In the genomic region with DNA sequence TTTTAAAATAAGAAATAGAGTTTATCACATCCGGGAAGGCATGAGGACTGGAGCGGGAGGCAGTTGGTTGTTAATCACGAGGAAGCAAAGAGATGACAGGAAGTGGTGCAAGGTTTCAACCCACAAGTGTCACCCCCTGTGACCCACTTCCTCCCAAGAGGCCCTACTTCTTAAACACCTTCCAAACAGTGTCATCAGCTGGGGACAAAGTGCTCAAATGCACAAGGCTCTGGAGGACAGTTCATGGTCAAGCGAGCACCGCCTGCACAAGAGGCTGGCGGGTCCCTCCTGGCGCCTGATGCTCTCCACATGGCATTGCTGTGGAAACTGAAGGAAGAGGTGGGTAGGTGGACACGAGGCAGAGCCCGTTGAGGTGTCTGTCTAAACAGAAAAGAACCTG, we compare ENCODE assay signal across 10 mouse cellular contexts. TPM values are rescaled to one million over a fixed set of nuclear protein-coding genes. Genes with fewer than 3 reads are reported as not detected.
DNase-seq lines count a peak whose midpoint lies in the region; ATAC-seq and TF ChIP-seq lines count a peak whose summit lies in the region.
"Had no signal": no experiment of that assay in that cellular context is flagged by ENCODE, and none has a peak within 500 bp of the region (broad histone marks: within the 10 kb centered on the region; RNA-seq: fewer than 3 reads in every experiment).

No protein-coding gene starts in this region.

- H3K4me2 ChIP-seq in CH12.LX (ENCODE audit: insufficient read depth, low read depth, poor library complexity, severe bottlenecking), result 0 out of 2 replicates have a peak overlapping the region, but pooled peaks have one; percentile 1
- H3K4me2 ChIP-seq in neural tube, embryonic 15.5 days, result no peak overlapping the region
- H3K4me2 ChIP-seq: embryonic facial prominence, embryonic 12.5 days had no signal

- in situ Hi-C loops in CH12.LX (cut with MboI; ENCODE audit: low pct_ligation_motif_present, low pct_unique_long_range_greater_than_20kb, low sequenced_read_pairs), result no loop called here

- DNase-seq in CD4-positive helper T cell, adult 2 months (ENCODE audit: low read depth, low spot score), result peak; percentile 89
- peak; percentile 81 for DNase-seq in CH12.LX (ENCODE audit: extremely low read depth)
- DNase-seq in lung, postnatal 25 days (ENCODE audit: low spot score), result peak; percentile 60
- DNase-seq in spleen, adult 2 months (ENCODE audit: low read depth in 1 of 2, low spot score in 2 of 2), result peak; percentile 77 to 92
- no peak for DNase-seq in Muller cell, postnatal 12 days (ENCODE audit: inconsistent ontology term)
- no peak for DNase-seq in urinary bladder, adult 18-20 months (ENCODE audit: low spot score in 2 of 2)
- no peak for DNase-seq in cerebellum, postnatal 25 days
- DNase-seq: forebrain, postnatal 0 days had no signal

- TF ChIP-seq RAD21 in CH12.LX (IDR thresholded peaks at IDR 0.05; ENCODE audit: low read depth, low read length), result no peak

- TF ChIP-seq EP300 in CH12.LX (IDR thresholded peaks at IDR 0.05; ENCODE audit: low read length), result 0 out of 2 replicates have a peak, but pooled peaks have one; percentile 47

- dilution Hi-C loops in CH12.LX (cut with MboI; ENCODE audit: extremely low pct_ligation_motif_present, extremely low pct_unique_long_range_greater_than_20kb, low sequenced_read_pairs), result no loop called here

- H3K4me3 ChIP-seq in CH12.LX (replicated peaks in 1 of 3; ENCODE audit: low read depth in 2 of 3, low read length in 2 of 3, poor library complexity in 1 of 3), result peak overlapping the region in 1 of 3 experiments; percentile 38
- peak overlapping the region; percentile 55 for H3K4me3 ChIP-seq in spleen, adult 2 months (ENCODE audit: extremely low read depth, insufficient read depth, insufficient read length)
- no peak overlapping the region for H3K4me3 ChIP-seq in neural tube, embryonic 15.5 days (replicated peaks)
- H3K4me3 ChIP-seq: embryonic facial prominence, embryonic 12.5 days had no signal

- ATAC-seq in neural tube, embryonic 15.5 days (ENCODE audit: low FRiP score), result no peak
- ATAC-seq: forebrain, postnatal 0 days had no signal

- no peaks in the 10 kb centered on the region for H3K79me2 ChIP-seq in CH12.LX (replicated peaks; ENCODE audit: control insufficient read depth, extremely low read depth, insufficient read depth, poor library complexity, severe bottlenecking)

- TF ChIP-seq POLR2A in CH12.LX (IDR thresholded peaks at IDR 0.05; ENCODE audit: low read depth, low read length), result no peak
- peak; percentile 51; the same call in 1 of the 2 replicates for TF ChIP-seq POLR2A in spleen, adult 2 months (IDR thresholded peaks at IDR 0.05; ENCODE audit: low read depth, low read length)

- H3K9me3 ChIP-seq in CH12.LX (replicated peaks; ENCODE audit: low read length), result no peaks in the 10 kb centered on the region
- H3K9me3 ChIP-seq in neural tube, embryonic 15.5 days (replicated peaks), result no peaks in the 10 kb centered on the region
- H3K9me3 ChIP-seq: embryonic facial prominence, embryonic 12.5 days had no signal

- H3K27me3 ChIP-seq in CH12.LX (replicated peaks), result peaks cover 5% of the 10 kb centered on the region
- no peaks in the 10 kb centered on the region for H3K27me3 ChIP-seq in spleen, adult 2 months (ENCODE audit: control insufficient read depth, insufficient read depth, low read length)
- H3K27me3 ChIP-seq in neural tube, embryonic 15.5 days (replicated peaks), result peaks cover 11% of the 10 kb centered on the region; the same call in 1 of the 2 replicates

- no peak overlapping the region for H3K9ac ChIP-seq in CH12.LX (ENCODE audit: insufficient read depth, low read depth)
- no peak overlapping the region for H3K9ac ChIP-seq in neural tube, embryonic 15.5 days (replicated peaks)
- H3K9ac ChIP-seq: embryonic facial prominence, embryonic 12.5 days; forebrain, postnatal 0 days had no signal

- peaks cover 27 to 81% of the 10 kb centered on the region in 2 experiments for H3K4me1 ChIP-seq in CH12.LX (ENCODE audit: control insufficient read depth in 1 of 2, insufficient read depth in 2 of 2)
- peaks cover 41% of the 10 kb centered on the region; the same call in 1 of the 2 replicates for H3K4me1 ChIP-seq in spleen, adult 2 months (ENCODE audit: control insufficient read depth, insufficient read depth, insufficient read length)
- H3K4me1 ChIP-seq in neural tube, embryonic 15.5 days, result peaks cover 7% of the 10 kb centered on the region; the same call in 1 of the 2 replicates

- TF ChIP-seq CTCF in CH12.LX (conservative IDR thresholded peaks at IDR 0.05 in 1 of 2, IDR thresholded peaks at IDR 0.05 in 1 of 2; ENCODE audit: low read depth in 2 of 2, low read length in 2 of 2), result no peak
- TF ChIP-seq CTCF in spleen, adult 2 months (IDR thresholded peaks at IDR 0.05; ENCODE audit: extremely low read depth, insufficient read depth, insufficient read length, insufficient replicate concordance), result no peak

- H3K27ac ChIP-seq in CH12.LX (ENCODE audit: insufficient read depth, low read depth), result no peak overlapping the region
- H3K27ac ChIP-seq in spleen, adult 2 months (ENCODE audit: insufficient read depth, low read length), result peak overlapping the region; percentile 84
- H3K27ac ChIP-seq in neural tube, embryonic 15.5 days (replicated peaks), result no peak overlapping the region
- H3K27ac ChIP-seq: embryonic facial prominence, embryonic 12.5 days had no signal

- peaks cover 0 to 14% of the 10 kb centered on the region in 2 experiments for H3K36me3 ChIP-seq in CH12.LX (replicated peaks in 1 of 2; ENCODE audit: control insufficient read depth in 1 of 2, insufficient read depth in 1 of 2, low read length in 1 of 2)
- no peaks in the 10 kb centered on the region for H3K36me3 ChIP-seq in spleen, adult 2 months (ENCODE audit: control insufficient read depth, insufficient read depth, low read length)
- H3K36me3 ChIP-seq in neural tube, embryonic 15.5 days, result no peaks in the 10 kb centered on the region
- H3K36me3 ChIP-seq: embryonic facial prominence, embryonic 12.5 days had no signal

- WGBS in spleen, adult 2 months, result 12% methylated on average over 9 of the region's 9 CpGs
- WGBS in neural tube, embryonic 15.5 days, result 88% methylated on average over 9 of the region's 9 CpGs

TF ChIP-seq in CH12.LX, 34 proteins besides CTCF, POLR2A, EP300 and RAD21:
- TF ChIP-seq BHLHE40 (IDR thresholded peaks at IDR 0.05; ENCODE audit: low read depth, low read length), result peak; percentile 59
- peak; percentile 58; the same call in 1 of the 2 replicates for TF ChIP-seq TBP (conservative IDR thresholded peaks at IDR 0.05; ENCODE audit: low read depth, low read length)
- TF ChIP-seq HCFC1 (IDR thresholded peaks at IDR 0.05; ENCODE audit: low read depth, low read length), result peak; percentile 59
- TF ChIP-seq ELF1 (IDR thresholded peaks at IDR 0.05; ENCODE audit: low read depth, low read length), result no peak
- TF ChIP-seq TCF12 (IDR thresholded peaks at IDR 0.05; ENCODE audit: low read depth, low read length), result peak; percentile 49; the same call in 1 of the 2 replicates
- TF ChIP-seq ETS1 (conservative IDR thresholded peaks at IDR 0.05; ENCODE audit: low read depth, low read length), result peak; percentile 56

RNA-seq across cellular contexts. Expression of gene Sec22c, which starts 30.3 kb away (rescaled TPM):
- 3.2 and 4.0 TPM in 2 replicates for total RNA-seq in CH12.LX (2012; rRNA removed)
- total RNA-seq in CH12.LX (2014; rRNA removed), result 2.4 and 2.5 TPM in 2 replicates
- polyA plus RNA-seq in CH12.LX (2012; ENCODE audit: insufficient read length, low read depth), result 4.6 and 5.7 TPM in 2 replicates
- 10.0 and 12.0 TPM in 2 replicates for polyA plus RNA-seq in spleen, adult 2 months (2012; rRNA removed)
- 20.0 and 21.3 TPM in 2 replicates for polyA plus RNA-seq in neural tube, embryonic 15.5 days (2015; fragmentation: Nextera tagmentation; extraction: Ambion mirVana)

RNA-seq across cellular contexts. Expression of gene Vipr1, which starts 32.5 kb away (rescaled TPM):
- 0.04 and 0.08 TPM in 2 replicates for total RNA-seq in CH12.LX (2012; rRNA removed)
- not detected in 2 replicates for total RNA-seq in CH12.LX (2014; rRNA removed)
- 0.11 TPM in 2 replicates for polyA plus RNA-seq in CH12.LX (2012; ENCODE audit: insufficient read length, low read depth)
- 7.2 and 8.0 TPM in 2 replicates for polyA plus RNA-seq in spleen, adult 2 months (2012; rRNA removed)
- polyA plus RNA-seq in neural tube, embryonic 15.5 days (2015; fragmentation: Nextera tagmentation; extraction: Ambion mirVana), result 0.38 and 1.1 TPM in 2 replicates

RNA-seq across cellular contexts. Expression of gene Lyzl4, which starts 33.1 kb away (rescaled TPM):
- total RNA-seq in CH12.LX (2012; rRNA removed) (not detected in 2 replicates), CH12.LX (2014; rRNA removed) (not detected in 2 replicates)
- not detected in 2 replicates for polyA plus RNA-seq in CH12.LX (2012; ENCODE audit: insufficient read length, low read depth)
- polyA plus RNA-seq in spleen, adult 2 months (2012; rRNA removed), result 0.11 TPM in 1 of 2 replicates, not detected in the other
- polyA plus RNA-seq in neural tube, embryonic 15.5 days (2015; fragmentation: Nextera tagmentation; extraction: Ambion mirVana), result 0.77 TPM in 1 of 2 replicates, not detected in the other
- total RNA-seq: forebrain, postnatal 0 days had no signal
- polyA plus RNA-seq: forebrain, postnatal 0 days had no signal

RNA-seq across cellular contexts. Expression of gene Ss18l2, which starts 35.1 kb away (rescaled TPM):
- total RNA-seq in CH12.LX (2012; rRNA removed) (40.2 and 57.6 TPM in 2 replicates), CH12.LX (2014; rRNA removed) (77.0 and 82.2 TPM in 2 replicates)
- 41.5 and 52.9 TPM in 2 replicates for polyA plus RNA-seq in CH12.LX (2012; ENCODE audit: insufficient read length, low read depth)
- polyA plus RNA-seq in spleen, adult 2 months (2012; rRNA removed), result 5.8 and 10.4 TPM in 2 replicates
- 182 and 206 TPM in 2 replicates for polyA plus RNA-seq in neural tube, embryonic 15.5 days (2015; fragmentation: Nextera tagmentation; extraction: Ambion mirVana)

RNA-seq across cellular contexts. Expression of gene Nktr, which starts 44.0 kb away (rescaled TPM):
- total RNA-seq in CH12.LX (2012; rRNA removed) (31.0 and 39.3 TPM in 2 replicates), CH12.LX (2014; rRNA removed) (29.1 and 32.2 TPM in 2 replicates)
- 65.0 and 65.4 TPM in 2 replicates for polyA plus RNA-seq in CH12.LX (2012; ENCODE audit: insufficient read length, low read depth)
- 36.6 and 38.7 TPM in 2 replicates for polyA plus RNA-seq in spleen, adult 2 months (2012; rRNA removed)
- 51.5 and 52.8 TPM in 2 replicates for polyA plus RNA-seq in neural tube, embryonic 15.5 days (2015; fragmentation: Nextera tagmentation; extraction: Ambion mirVana)

Comparison
In these comparisons a context has a peak if more than half of its experiments do, and no peak if none do; other contexts are left out.
1. DNase-seq: peak in CD4-positive helper T cell, adult 2 months (single experiment), CH12.LX (single experiment), lung, postnatal 25 days (single experiment) and spleen, adult 2 months (2 of 2); none in Muller cell, postnatal 12 days (single experiment), urinary bladder, adult 18-20 months (0 of 2) and cerebellum, postnatal 25 days (0 of 2).